Mouse (Mus musculus) left cerebral cortex, adult 11 months (tissue): ENCODE measurements around the gene Xpnpep1.

Experiments
- DNase-seq: peaks from one replicate; pipeline ENCODE4 v3.0.0; 2022; ENCODE audit warnings: low spot score

The Xpnpep1 gene

GRCm38 (mm10) chr19:53064972-53065361 is 25.0 kb upstream of the Xpnpep1 start:
- no peak for DNase-seq

DNA sequence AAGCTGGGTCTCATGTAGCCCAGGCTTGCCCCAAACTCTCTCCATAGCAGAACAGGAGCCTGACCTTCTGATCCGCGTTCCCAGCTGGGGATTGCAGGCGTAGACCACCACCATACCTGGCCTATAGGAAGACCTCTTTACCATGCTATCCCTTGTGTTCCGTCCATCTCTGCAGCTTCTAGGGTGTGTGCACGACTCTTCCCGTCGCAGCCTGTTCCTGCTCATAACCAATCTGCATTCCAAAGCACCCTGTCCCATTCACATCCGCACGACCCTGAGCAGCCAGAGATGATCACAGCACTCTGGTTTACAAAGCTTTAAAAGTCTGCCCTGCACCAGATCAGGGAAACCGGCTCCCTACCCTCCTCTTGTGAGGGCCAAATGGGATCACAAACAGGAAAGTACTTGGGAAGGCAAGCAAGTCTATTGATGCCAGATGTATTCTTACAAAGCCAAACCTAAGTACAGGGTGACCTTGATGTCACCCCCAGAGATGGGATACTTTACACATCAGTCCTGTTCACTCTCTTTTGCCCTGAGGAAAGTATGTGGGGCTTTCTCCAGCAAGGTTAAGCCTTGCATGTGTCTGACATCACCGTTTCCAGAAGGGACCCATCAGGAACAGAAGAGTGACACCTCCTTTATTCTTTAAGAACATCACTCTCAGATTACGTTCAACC is 24.4 kb upstream of the Xpnpep1 start:
- no peak for DNase-seq

DNA sequence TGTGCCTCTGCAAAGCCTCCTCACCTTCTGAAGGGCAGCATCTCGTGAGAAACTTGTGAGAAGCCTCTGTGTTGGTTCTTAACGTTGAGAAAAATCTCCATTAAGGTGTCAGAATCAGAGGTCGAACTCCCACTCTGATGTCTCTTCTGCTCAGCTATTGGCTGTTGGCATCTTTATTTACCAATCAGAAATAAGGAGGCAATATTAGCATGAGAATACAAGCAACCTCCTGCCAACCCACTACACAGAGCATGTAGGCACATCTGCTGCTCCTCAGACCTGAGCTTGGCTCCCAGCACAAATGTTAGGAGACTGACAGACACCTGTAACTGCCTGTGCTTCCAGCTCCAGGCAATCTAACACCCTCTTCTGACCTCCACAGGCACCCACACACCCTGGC is 22.0 kb upstream of the Xpnpep1 start:
- DNase-seq: no peak

- no peak for DNase-seq
These were observed 19.5 kb upstream of the Xpnpep1 start for GRCm38 (mm10) chr19:53059344-53060111.

DNA sequence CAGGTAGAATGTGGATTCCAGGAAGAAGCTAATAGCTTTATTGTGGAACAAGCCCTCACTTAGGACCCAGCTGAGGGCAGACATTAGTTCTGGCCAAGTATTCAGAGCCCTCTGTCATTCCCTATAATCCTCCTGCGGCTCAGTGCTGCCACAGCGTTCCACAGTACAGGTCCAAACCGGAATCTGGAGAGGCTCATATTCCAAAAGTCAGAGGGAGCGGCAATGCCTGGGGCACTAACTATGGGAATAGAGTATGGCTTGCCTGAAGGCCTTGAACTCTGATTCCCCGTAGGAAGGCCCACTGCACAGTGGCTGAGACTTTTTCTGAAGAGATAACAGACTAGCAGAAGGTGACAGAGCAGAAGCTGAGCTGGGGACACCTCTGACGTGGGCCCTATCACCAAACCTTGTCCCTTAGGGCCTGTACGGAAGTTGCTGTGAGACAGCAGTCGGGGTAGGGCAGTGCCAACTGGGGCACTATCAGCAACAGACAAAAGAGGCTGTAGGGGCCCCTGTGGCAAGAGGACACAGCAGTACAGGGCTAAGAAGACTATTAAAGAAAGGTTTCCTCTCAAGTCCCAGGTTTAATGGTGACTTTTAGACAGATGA is 18.8 kb upstream of the Xpnpep1 start:
- DNase-seq: no peak

DNA sequence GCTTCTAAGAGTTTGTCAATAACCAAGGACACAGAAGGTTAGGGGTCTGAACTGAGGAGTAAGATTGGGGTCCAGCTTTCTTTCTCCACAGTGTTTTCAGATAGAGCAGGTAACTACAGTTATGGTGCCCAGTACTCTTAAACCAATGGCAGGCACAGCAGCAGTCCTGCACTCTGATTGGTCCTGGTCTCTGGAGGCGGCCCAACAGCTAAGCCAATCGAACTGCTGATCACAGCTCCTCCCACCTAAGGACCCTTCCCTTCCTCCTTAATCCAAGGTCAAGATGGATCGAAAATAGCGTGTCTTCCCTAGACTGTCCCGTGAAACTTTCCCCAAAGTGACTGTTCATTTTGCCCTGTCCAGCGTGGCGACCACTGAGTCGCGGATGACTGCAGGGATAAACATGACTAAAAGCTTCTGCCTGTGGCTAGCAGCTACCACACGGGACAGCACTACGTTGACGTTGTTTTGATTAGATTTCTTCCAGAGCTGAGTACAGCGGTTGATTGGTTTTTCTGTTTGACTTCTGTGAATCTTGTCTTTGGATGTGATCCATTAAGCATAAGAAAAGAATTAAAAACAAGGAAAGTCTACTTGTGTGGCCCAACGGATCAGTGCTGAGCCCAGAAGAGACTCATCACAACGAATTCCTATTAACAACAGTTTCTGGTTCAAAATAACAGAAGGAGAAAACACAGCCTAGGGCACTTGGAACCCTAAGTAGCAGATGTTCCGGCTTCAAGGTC is 18.1 kb upstream of the Xpnpep1 start:
- DNase-seq: no peak

GRCm38 (mm10) chr19:53053355-53053754 is 13.3 kb upstream of the Xpnpep1 start:
- DNase-seq: no peak

DNA sequence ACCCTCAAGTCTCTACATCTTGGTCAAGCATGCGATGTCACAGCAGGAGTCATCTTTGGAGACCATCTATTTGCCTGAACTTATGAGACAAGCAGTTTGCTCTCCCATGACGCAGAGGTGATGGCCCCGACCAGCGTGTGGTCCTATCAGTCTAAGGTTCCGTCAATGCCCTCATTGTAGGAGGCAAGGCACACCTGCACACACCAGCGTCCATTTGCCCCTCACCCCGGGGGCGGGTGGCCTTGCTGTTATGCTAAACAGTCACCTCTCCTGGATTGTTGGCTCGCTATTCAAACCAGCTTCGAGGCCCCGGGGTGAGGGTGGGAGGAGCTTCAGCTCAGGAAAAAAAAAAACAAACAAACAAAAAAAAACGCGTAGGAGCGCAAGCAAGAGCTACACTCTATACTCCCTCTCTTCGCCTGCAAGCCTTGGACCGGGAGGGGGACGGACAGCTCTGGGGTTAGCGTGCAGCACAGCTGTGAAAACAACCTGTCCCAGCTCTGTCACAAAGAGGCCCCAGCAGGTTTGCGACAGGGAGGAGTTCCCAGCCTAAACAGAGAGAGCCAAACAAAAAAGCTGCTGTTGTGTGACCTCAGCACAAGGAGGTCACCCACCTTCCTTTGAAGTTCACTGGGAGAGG is 12.1 kb upstream of the Xpnpep1 start:
- no peak for DNase-seq

GRCm38 (mm10) chr19:53051288-53051985 is 11.4 kb upstream of the Xpnpep1 start:
- no peak for DNase-seq

- no peak for DNase-seq
These were observed 10.1 kb upstream of the Xpnpep1 start for GRCm38 (mm10) chr19:53050100-53050499.

- no peak for DNase-seq
These were observed 7.2 kb upstream of the Xpnpep1 start for GRCm38 (mm10) chr19:53047208-53047607.

- DNase-seq: no peak
These were observed 3.6 kb upstream of the Xpnpep1 start for GRCm38 (mm10) chr19:53043423-53044125.

DNA sequence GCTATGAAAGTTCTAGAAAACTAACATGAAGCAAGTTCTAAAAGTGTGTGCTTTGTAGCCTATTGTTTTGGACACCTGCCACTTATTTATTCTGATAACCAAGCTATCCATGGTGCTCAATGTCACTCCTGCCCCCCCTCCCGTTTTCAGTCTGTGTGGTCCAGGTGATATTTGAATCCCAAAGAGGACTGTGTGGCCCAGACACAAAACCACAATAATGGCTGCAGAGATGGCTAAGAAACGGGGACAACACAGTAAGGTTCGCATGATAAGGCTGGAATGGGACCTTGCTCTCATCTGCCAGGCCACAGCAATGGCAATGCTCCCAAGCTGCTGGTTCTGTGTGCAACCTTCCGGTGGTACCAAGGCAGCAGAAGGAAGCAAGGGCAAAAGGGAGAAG is 1.6 kb upstream of the Xpnpep1 start:
- no peak for DNase-seq

GRCm38 (mm10) chr19:53041133-53041510 is 1.1 kb upstream of the Xpnpep1 start:
- DNase-seq: no peak

DNA sequence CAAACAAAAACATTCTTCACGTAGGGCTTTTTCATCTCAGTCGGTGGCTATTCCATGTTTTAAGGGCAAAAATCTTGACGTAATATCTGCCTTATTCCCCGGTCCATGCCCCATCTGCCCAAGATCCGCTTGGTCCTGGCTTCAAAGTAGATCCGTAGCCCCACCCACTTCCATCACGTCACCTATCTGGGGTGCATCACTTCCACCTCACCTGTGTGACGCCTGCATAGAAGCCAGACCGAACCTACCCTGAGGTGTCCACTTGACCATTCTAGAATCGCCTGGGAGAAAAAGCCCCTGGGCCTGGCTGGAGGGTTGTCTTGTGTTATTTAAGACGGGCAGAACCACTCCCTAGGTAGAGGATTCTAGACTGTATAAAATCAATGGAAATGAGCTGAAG is 924 bp downstream of the Xpnpep1 start:
- no peak for DNase-seq

GRCm38 (mm10) chr19:53038435-53038938 is 1.5 kb downstream of the Xpnpep1 start:
- peak; percentile 96 for DNase-seq

- no peak for DNase-seq
These were observed 2.0 kb downstream of the Xpnpep1 start for GRCm38 (mm10) chr19:53037925-53038419.

GRCm38 (mm10) chr19:53033159-53033943 is 6.7 kb downstream of the Xpnpep1 start:
- no peak for DNase-seq

DNA sequence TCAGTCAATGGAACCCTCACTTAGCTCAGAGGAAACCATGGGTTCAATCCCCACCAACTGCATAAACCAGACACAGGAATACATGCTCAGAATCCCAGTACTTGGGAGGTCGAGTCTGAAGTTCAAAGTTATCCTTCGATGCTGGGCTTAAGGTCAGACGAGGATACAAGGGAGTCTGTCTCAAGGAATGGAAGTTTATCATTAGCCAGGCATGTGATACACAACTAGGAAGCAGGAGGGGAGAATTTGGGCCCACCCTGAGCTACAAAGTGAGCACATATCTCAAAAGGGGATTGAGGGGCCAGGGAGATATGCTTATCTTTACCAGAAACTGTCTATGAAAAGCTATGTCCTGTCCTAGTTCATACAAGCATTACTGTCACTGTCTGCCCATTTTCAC is 7.4 kb downstream of the Xpnpep1 start:
- no peak for DNase-seq

- no peak for DNase-seq
These were observed 8.1 kb downstream of the Xpnpep1 start for GRCm38 (mm10) chr19:53031957-53032371.
